Mouse (Mus musculus) spleen, adult 12 weeks (tissue): ENCODE measurements at regions not wholly inside any gene's neighbourhood (a gene's known extent, or its start where the extent isn't known, plus 50 kb on each side); places are given as distances from the start of the nearest gene placed in this dataset.

Experiments used
- DNase-seq: peaks from one replicate; pipeline ENCODE4 v3.0.0; 2022; ENCODE audit warnings: low spot score

GRCm38 (mm10) chr12:54316066-54316567 lies 112.5 kb upstream of the Egln3 start:
- DNase-seq = no peak

GRCm38 (mm10) chr12:54314153-54314552 lies 110.5 kb upstream of the Egln3 start:
- DNase-seq = no peak

GRCm38 (mm10) chr12:54313211-54313845 lies 109.7 kb upstream of the Egln3 start:
- no peak for DNase-seq

- no peak for DNase-seq
Observed at GRCm38 (mm10) chr12:54312522-54313210, 109.0 kb upstream of the Egln3 start.

GRCm38 (mm10) chr12:54311896-54312521 lies 108.3 kb upstream of the Egln3 start:
- DNase-seq = no peak

- DNase-seq = no peak
Observed at GRCm38 (mm10) chr12:54309874-54310273, 106.2 kb upstream of the Egln3 start.

GRCm38 (mm10) chr12:54309219-54309618 lies 105.6 kb upstream of the Egln3 start:
- DNase-seq = no peak

- DNase-seq = no peak
Observed at GRCm38 (mm10) chr12:54305135-54305630, 101.5 kb upstream of the Egln3 start.

GRCm38 (mm10) chr12:54303746-54304145 lies 100.1 kb upstream of the Egln3 start:
- DNase-seq = no peak

- no peak for DNase-seq
Observed at GRCm38 (mm10) chr12:54299506-54299905, 95.8 kb upstream of the Egln3 start.

- DNase-seq = no peak
Observed at GRCm38 (mm10) chr12:54293248-54293647, 89.6 kb upstream of the Egln3 start.

- no peak for DNase-seq
Observed at GRCm38 (mm10) chr12:54290311-54290710, 86.7 kb upstream of the Egln3 start.

- DNase-seq = no peak
Observed at GRCm38 (mm10) chr12:54288747-54289146, 85.1 kb upstream of the Egln3 start.

- DNase-seq = no peak
Observed at GRCm38 (mm10) chr12:54288041-54288502, 84.4 kb upstream of the Egln3 start.

GRCm38 (mm10) chr12:54286911-54287819 lies 83.5 kb upstream of the Egln3 start:
- no peak for DNase-seq

GRCm38 (mm10) chr12:54283646-54284045 lies 80.0 kb upstream of the Egln3 start:
- DNase-seq = no peak

GRCm38 (mm10) chr12:54283011-54283410 lies 79.4 kb upstream of the Egln3 start:
- no peak for DNase-seq

- DNase-seq = no peak
Observed at GRCm38 (mm10) chr12:54282281-54282921, 78.7 kb upstream of the Egln3 start.

GRCm38 (mm10) chr12:54280457-54280856 lies 76.8 kb upstream of the Egln3 start:
- no peak for DNase-seq

- no peak for DNase-seq
Observed at GRCm38 (mm10) chr12:54280001-54280400, 76.3 kb upstream of the Egln3 start.

- no peak for DNase-seq
Observed at GRCm38 (mm10) chr12:54276978-54277537, 73.4 kb upstream of the Egln3 start.
